Mouse (Mus musculus): ENCODE data around the gene Prr15l. TPM values are rescaled to one million over a fixed set of nuclear protein-coding genes. Genes with fewer than 3 reads are reported as not detected.

Gene Prr15l
- polyA plus RNA-seq, 1 experiment = 137 TPM

GRCm38 (mm10) chr11:96977606-96978400, 49.9 kb downstream of the Prr15l start:
- TF ChIP-seq CTCF (IDR thresholded peaks at IDR 0.05; ENCODE audit: extremely low read depth, insufficient read length, insufficient replicate concordance, low read depth, low read length) (no peak), POLR2A (IDR thresholded peaks at IDR 0.05; ENCODE audit: low read depth, low read length) (peak; percentile 65; the same call in 1 of the 2 replicates)
- H3K27me3 ChIP-seq (ENCODE audit: control insufficient read depth, insufficient read depth, low read length) = no peaks in the 10 kb centered on the region
- H3K36me3 ChIP-seq (ENCODE audit: control insufficient read depth, insufficient read depth, low read length) = no peaks in the 10 kb centered on the region
- peak overlapping the region; percentile 86 for H3K4me3 ChIP-seq (ENCODE audit: low read depth, low read length)
- peak overlapping the region; percentile 82 for H3K27ac ChIP-seq (ENCODE audit: insufficient read depth, low read depth, low read length)
- peaks cover 5% of the 10 kb centered on the region for H3K4me1 ChIP-seq (ENCODE audit: control insufficient read depth, insufficient read depth, insufficient read length, low read length)
- under 1% methylated on average over 45 of the region's 45 CpGs for WGBS

- H3K27ac ChIP-seq (ENCODE audit: insufficient read depth, low read depth, low read length) = peak overlapping the region; percentile 79
- H3K4me3 ChIP-seq (ENCODE audit: low read depth, low read length) = peak overlapping the region; percentile 84
- peaks cover 5% of the 10 kb centered on the region for H3K4me1 ChIP-seq (ENCODE audit: control insufficient read depth, insufficient read depth, insufficient read length, low read length)
- WGBS = 23% methylated on average over 17 of the region's 17 CpGs
- no peaks in the 10 kb centered on the region for H3K27me3 ChIP-seq (ENCODE audit: control insufficient read depth, insufficient read depth, low read length)
- H3K36me3 ChIP-seq (ENCODE audit: control insufficient read depth, insufficient read depth, low read length) = no peaks in the 10 kb centered on the region
- no peak for TF ChIP-seq POLR2A (IDR thresholded peaks at IDR 0.05; ENCODE audit: low read depth, low read length)
- no peak for TF ChIP-seq CTCF (IDR thresholded peaks at IDR 0.05; ENCODE audit: extremely low read depth, insufficient read length, insufficient replicate concordance, low read depth, low read length)
Measured at GRCm38 (mm10) chr11:96978401-96979246, 50.7 kb downstream of the Prr15l start.

GRCm38 (mm10) chr11:96979329-96979728, 51.4 kb downstream of the Prr15l start:
- Histone ChIP-seq H3K27ac (ENCODE audit: insufficient read depth, low read depth, low read length) (no peak overlapping the region), H3K27me3 (ENCODE audit: control insufficient read depth, insufficient read depth, low read length) (no peaks in the 10 kb centered on the region), H3K36me3 (ENCODE audit: control insufficient read depth, insufficient read depth, low read length) (no peaks in the 10 kb centered on the region), H3K4me1 (ENCODE audit: control insufficient read depth, insufficient read depth, insufficient read length, low read length) (peaks cover 5% of the 10 kb centered on the region), H3K4me3 (ENCODE audit: low read depth, low read length) (no peak overlapping the region)
- no peak for TF ChIP-seq CTCF (IDR thresholded peaks at IDR 0.05; ENCODE audit: extremely low read depth, insufficient read length, insufficient replicate concordance, low read depth, low read length)
- TF ChIP-seq POLR2A (IDR thresholded peaks at IDR 0.05; ENCODE audit: low read depth, low read length) = no peak
- 81% methylated on average over 7 of the region's 7 CpGs for WGBS

- no peaks in the 10 kb centered on the region for H3K36me3 ChIP-seq (ENCODE audit: control insufficient read depth, insufficient read depth, low read length)
- no peaks in the 10 kb centered on the region for H3K27me3 ChIP-seq (ENCODE audit: control insufficient read depth, insufficient read depth, low read length)
- no peak overlapping the region for H3K4me3 ChIP-seq (ENCODE audit: low read depth, low read length)
- peaks cover 5% of the 10 kb centered on the region for H3K4me1 ChIP-seq (ENCODE audit: control insufficient read depth, insufficient read depth, insufficient read length, low read length)
- TF ChIP-seq CTCF (IDR thresholded peaks at IDR 0.05; ENCODE audit: extremely low read depth, insufficient read length, insufficient replicate concordance, low read depth, low read length) (no peak), POLR2A (IDR thresholded peaks at IDR 0.05; ENCODE audit: low read depth, low read length) (no peak)
- 77% methylated on average over 5 of the region's 5 CpGs for WGBS
- H3K27ac ChIP-seq (ENCODE audit: insufficient read depth, low read depth, low read length) = no peak overlapping the region
Measured at GRCm38 (mm10) chr11:96980021-96980420, 52.1 kb downstream of the Prr15l start.

GRCm38 (mm10) chr11:96981461-96981860, 53.6 kb downstream of the Prr15l start:
- 72% methylated on average over 15 of the region's 15 CpGs for WGBS
- Histone ChIP-seq H3K4me1 (ENCODE audit: control insufficient read depth, insufficient read depth, insufficient read length, low read length) (peaks cover 5% of the 10 kb centered on the region), H3K4me3 (ENCODE audit: low read depth, low read length) (no peak overlapping the region), H3K27ac (ENCODE audit: insufficient read depth, low read depth, low read length) (no peak overlapping the region), H3K36me3 (ENCODE audit: control insufficient read depth, insufficient read depth, low read length) (no peaks in the 10 kb centered on the region), H3K27me3 (ENCODE audit: control insufficient read depth, insufficient read depth, low read length) (no peaks in the 10 kb centered on the region)
- no peak for TF ChIP-seq CTCF (IDR thresholded peaks at IDR 0.05; ENCODE audit: extremely low read depth, insufficient read length, insufficient replicate concordance, low read depth, low read length)
- TF ChIP-seq POLR2A (IDR thresholded peaks at IDR 0.05; ENCODE audit: low read depth, low read length) = no peak

- WGBS = under 1% methylated on average over 7 of the region's 7 CpGs
- peaks cover 6% of the 10 kb centered on the region for H3K4me1 ChIP-seq (ENCODE audit: control insufficient read depth, insufficient read depth, insufficient read length, low read length)
Measured at GRCm38 (mm10) chr11:96982355-96982754, 54.5 kb downstream of the Prr15l start.

GRCm38 (mm10) chr11:96982859-96983258, 55.0 kb downstream of the Prr15l start, which contains the start of gene Sp2:
TSS of gene Sp2 (minus strand) at chr11:96982959.
- no peaks in the 10 kb centered on the region for H3K36me3 ChIP-seq (ENCODE audit: control insufficient read depth, insufficient read depth, low read length)
- H3K4me1 ChIP-seq (ENCODE audit: control insufficient read depth, insufficient read depth, insufficient read length, low read length) = peaks cover 9% of the 10 kb centered on the region
- H3K27me3 ChIP-seq (ENCODE audit: control insufficient read depth, insufficient read depth, low read length) = no peaks in the 10 kb centered on the region
- no peak within 1 kb of the TSS for H3K4me3 ChIP-seq (ENCODE audit: low read depth, low read length)
- 71% methylated on average over 7 of the region's 7 CpGs for WGBS
- H3K27ac ChIP-seq (ENCODE audit: insufficient read depth, low read depth, low read length) = no peak within 1 kb of the TSS
- TF ChIP-seq CTCF (IDR thresholded peaks at IDR 0.05; ENCODE audit: extremely low read depth, insufficient read length, insufficient replicate concordance, low read depth, low read length) (no peak), POLR2A (IDR thresholded peaks at IDR 0.05; ENCODE audit: low read depth, low read length) (no peak)

More at GRCm38 (mm10) chr11:96982355-96982754, 54.5 kb downstream of the Prr15l start:
- Histone ChIP-seq H3K36me3 (ENCODE audit: control insufficient read depth, insufficient read depth, low read length) (no peaks in the 10 kb centered on the region), H3K4me3 (ENCODE audit: low read depth, low read length) (no peak overlapping the region), H3K27me3 (ENCODE audit: control insufficient read depth, insufficient read depth, low read length) (no peaks in the 10 kb centered on the region), H3K27ac (ENCODE audit: insufficient read depth, low read depth, low read length) (no peak overlapping the region)
- TF ChIP-seq POLR2A (IDR thresholded peaks at IDR 0.05; ENCODE audit: low read depth, low read length) (no peak), CTCF (IDR thresholded peaks at IDR 0.05; ENCODE audit: extremely low read depth, insufficient read length, insufficient replicate concordance, low read depth, low read length) (peak; percentile 94)

Measured in small intestine, adult 2 months (tissue).